Mouse (Mus musculus) macrophage (primary cell): ENCODE measurements around the gene Rab28. TPM values are rescaled to one million over a fixed set of nuclear protein-coding genes. Genes with fewer than 3 reads are reported as not detected.

Experiments
- H3K27ac ChIP-seq: fragments of 350-480 bp; formaldehyde crosslinking; 2 replicates; pipeline ENCODE4 v1.9.0; 2021
- H3K36me3 ChIP-seq: fragments of 350-480 bp; formaldehyde crosslinking; 2 replicates; pipeline ENCODE4 v1.9.0; 2021; ENCODE audit errors: inconsistent target
- H3K4me3 ChIP-seq: fragments of 350-480 bp; formaldehyde crosslinking; 2 replicates; pipeline ENCODE4 v1.9.0; 2021; ENCODE audit errors: inconsistent target
- H3K79me2 ChIP-seq: fragments of 350-480 bp; formaldehyde crosslinking; 2 replicates; pipeline ENCODE4 v1.9.0; 2021; ENCODE audit errors: inconsistent target
- WGBS: methylation state at CpG from one replicate; pipeline ENCODE4 v1.1.7; 2026; ENCODE audit warnings: inconsistent platforms; ENCODE audit not compliant: missing documents; 5-methylcytosine and 5-hydroxymethylcytosine counted together
- polyA plus RNA-seq: library from polyadenylated mRNA; stranded (reverse); fragments of 250-400 nt; gene quantifications from 3 replicates; pipeline ENCODE4 v1.2.4, GENCODE M21; 2018; ENCODE audit warnings: inconsistent platforms
- total RNA-seq, 78 experiments: library from RNA; depleted of rRNA; stranded (reverse); fragments of 250-400 nt; gene quantifications; 1 replicate in 9 of 78; 2 replicates in 24 of 78; 3 replicates in 43 of 78; 4 replicates in 2 of 78; pipeline ENCODE4 v1.2.4; 2018; ENCODE audit warnings: inconsistent platforms in 56 of 78

The Rab28 gene
- 10 to 100 TPM; 22.9 to 70.1 (median 48.6) TPM for total RNA-seq (2018; cell fraction: chromatin; rRNA removed)
- total RNA-seq (2018; cell fraction: cytosol; rRNA removed) = 10 to 100 TPM; 24.9 to 42.3 (median 33.8) TPM
- total RNA-seq (2018; cell fraction: nucleus; rRNA removed) = 10 to 100 TPM; 15.3 to 61.6 (median 38.3) TPM
- 25.7 to 39.4 TPM (median 33.7 TPM) in 3 replicates for polyA plus RNA-seq

DNA sequence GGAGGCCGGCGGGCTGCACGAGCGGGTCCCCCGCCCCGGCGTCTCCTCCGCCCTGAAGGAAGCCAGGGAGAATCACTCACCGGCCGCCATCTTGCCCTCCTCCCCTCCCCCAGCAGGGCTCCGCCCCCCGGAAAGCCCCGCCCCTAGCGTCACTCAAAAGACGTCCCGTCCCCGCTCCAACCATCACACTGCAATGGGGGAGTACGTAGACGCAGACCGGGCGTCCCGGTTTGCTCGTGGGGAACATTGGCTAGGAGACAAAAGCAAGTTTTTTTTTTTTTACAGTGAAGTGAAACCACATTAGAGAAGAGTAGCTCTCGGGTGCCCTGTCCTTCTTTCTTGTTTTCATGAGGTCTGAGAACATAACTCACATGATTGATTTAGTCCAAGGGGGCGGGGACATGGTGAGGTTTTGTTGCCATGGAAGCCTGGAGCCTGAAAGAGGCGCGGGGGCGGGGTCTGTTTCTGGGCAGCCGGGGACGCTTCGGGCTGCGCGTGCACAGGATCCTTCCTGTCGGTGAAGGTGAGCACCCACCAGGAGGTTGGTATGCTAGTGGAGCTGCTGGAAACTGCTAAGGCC lies at the start of gene Rab28:
TSS of gene Rab28 (minus strand) at position 107 of the 580 bp plus-strand sequence.
- no peaks in the 10 kb centered on the region for H3K36me3 ChIP-seq
- peak within 1 kb of the TSS; percentile 78 for H3K4me3 ChIP-seq
- H3K27ac ChIP-seq = peak within 1 kb of the TSS; percentile 79
- peaks cover 41% of the 10 kb centered on the region for H3K79me2 ChIP-seq
- 1% methylated on average over 34 of the region's 34 CpGs for WGBS

DNA sequence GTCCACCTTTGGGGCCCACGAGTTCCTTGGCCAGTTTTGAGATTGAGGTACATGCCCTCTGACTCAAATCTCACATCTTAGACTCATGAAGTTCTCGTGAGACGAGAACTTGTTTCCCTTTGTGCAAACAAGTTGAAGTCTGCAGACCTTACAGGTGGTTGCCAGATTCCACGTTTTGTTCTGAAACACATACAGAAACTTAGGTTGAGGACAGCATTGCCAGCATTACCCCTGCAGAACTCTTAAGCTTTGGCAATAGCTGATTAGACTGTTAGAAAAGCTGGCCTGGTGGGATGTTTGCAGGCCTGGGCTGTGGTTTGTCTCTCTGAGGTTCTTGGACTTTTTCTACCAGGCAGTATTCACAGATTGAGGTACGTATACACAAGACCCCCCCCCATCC lies 49.4 kb upstream of the Rab28 start:
- 16% methylated on average over 5 of the region's 5 CpGs for WGBS
- Histone ChIP-seq H3K4me3 (no peak overlapping the region), H3K27ac (no peak overlapping the region), H3K36me3 (no peaks in the 10 kb centered on the region), H3K79me2 (no peaks in the 10 kb centered on the region)

DNA sequence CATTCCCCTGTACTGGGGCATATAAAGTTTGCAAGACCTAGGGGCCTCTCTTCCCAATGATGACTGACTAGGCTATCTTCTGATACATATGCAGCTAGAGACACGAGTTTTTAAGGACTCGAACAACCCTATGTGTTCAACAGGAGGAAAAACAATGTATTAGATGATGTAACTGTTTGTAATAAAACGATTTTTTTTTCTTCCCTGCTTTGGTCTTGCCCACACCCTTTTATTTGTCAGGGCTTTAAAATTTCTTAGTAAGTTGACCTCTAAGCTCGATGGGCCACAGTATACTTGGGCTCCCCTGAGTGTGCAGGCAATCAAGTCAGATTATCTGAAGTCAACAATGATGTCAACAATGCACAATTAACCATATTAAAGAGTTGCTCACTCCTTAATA lies 48.4 kb upstream of the Rab28 start:
- no peaks in the 10 kb centered on the region for H3K79me2 ChIP-seq
- H3K36me3 ChIP-seq = no peaks in the 10 kb centered on the region
- 13% methylated on average over 4 of the region's 4 CpGs for WGBS
- H3K27ac ChIP-seq = no peak overlapping the region
- H3K4me3 ChIP-seq = no peak overlapping the region

DNA sequence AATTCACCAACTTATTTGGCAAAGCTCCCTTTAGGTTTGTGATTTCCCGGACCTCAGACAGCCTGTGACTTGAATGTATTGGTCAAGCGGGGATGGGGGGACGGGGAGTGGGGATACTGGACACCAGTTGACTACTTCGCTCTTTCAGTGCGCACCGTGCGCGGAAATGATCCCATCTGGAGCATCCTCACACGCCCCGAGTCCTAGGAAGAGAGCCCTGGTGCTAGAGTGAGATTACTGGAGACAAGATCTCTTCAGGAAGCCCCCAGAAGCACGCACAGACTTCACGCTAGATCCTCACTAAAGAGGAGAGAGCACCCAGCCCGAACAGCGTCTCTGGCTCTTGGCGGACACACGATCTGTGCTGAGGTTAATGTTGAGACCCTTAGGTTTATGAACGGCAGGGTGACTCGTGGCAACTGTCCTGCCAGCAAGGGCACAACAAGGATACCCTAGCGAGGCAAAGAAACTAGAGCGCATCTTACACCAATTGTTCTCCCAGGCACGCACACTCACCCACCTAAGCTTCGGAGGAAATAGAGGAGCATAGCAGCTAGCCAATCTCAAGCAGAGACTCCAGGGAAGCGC lies 47.5 kb upstream of the Rab28 start:
- H3K4me3 ChIP-seq = no peak overlapping the region
- H3K79me2 ChIP-seq = no peaks in the 10 kb centered on the region
- whole genome bisulfite sequencing = 5% methylated on average over 23 of the region's 23 CpGs
- no peaks in the 10 kb centered on the region for H3K36me3 ChIP-seq
- H3K27ac ChIP-seq = no peak overlapping the region

DNA sequence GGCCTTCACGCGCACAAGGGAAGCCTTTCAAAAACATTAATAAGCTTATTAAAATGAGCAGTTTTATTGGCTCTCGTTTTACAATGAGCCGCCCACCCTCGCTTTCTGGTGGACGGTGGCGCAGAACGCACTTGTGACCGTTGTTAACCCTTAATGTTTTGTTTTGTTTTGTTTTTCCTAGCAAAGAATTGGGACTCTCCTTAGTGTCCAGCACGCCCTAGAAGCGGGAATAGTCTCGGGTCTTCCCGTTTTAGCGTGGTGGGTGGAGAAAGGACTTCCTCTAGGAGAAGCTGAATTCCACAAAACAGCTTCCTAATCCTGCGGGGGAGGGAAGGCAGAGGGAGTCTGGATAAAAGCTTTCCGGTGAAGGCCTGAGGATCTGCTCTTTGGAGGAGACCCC lies 46.9 kb upstream of the Rab28 start:
- Histone ChIP-seq H3K4me3 (no peak overlapping the region), H3K27ac (no peak overlapping the region), H3K79me2 (no peaks in the 10 kb centered on the region), H3K36me3 (no peaks in the 10 kb centered on the region)
- 6% methylated on average over 16 of the region's 16 CpGs for WGBS

DNA sequence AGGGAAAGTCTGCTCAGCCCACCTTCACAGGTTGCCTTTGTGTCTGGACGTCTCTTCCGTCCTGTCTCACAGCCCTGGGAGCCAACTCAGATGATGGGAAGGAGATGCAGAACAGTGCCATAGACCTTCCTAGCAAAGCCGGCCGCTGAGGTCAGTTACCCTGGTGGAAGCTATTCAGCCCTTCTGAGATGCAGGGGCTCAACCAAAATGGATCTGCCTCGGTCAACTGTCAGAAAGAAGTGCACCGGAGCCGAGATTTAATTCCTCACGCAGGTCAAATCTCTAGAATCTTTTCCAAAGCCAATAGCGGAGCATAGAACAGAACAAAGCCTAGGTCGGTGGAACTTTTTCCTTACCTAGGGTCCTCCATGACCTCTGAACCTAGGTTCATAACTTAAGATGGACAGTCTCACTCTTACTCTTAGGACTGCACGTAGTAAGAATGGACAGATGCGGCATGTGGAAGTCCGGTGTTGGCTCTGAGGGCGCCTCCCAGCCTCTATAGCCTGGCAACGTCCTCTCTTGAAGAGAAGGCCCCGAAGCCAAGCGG lies 46.3 kb upstream of the Rab28 start:
- WGBS = 5% methylated on average over 17 of the region's 17 CpGs
- no peak overlapping the region for H3K4me3 ChIP-seq
- H3K36me3 ChIP-seq = no peaks in the 10 kb centered on the region
- no peaks in the 10 kb centered on the region for H3K79me2 ChIP-seq
- H3K27ac ChIP-seq = no peak overlapping the region

DNA sequence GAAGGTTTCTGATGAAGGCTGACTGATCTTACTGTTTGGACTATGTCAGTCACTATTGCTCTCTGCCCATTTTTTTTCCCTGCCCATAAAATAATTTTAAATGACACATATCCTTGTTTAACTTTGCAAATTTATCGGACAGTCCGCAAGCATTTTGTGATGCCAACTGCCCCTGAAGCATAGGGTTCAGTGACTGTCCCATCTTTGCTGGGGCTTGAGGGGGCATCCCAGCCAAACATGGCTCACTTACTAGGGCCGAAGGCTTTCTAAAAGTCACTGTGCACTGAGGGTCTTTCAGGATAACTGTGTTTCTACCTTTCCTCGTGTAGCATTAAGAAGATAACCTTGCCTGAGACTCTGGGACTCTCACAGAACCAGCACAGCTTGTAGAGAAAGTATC lies 44.8 kb upstream of the Rab28 start:
- H3K27ac ChIP-seq = no peak overlapping the region
- 23% methylated on average over 4 of the region's 4 CpGs for WGBS
- H3K79me2 ChIP-seq = no peaks in the 10 kb centered on the region
- H3K36me3 ChIP-seq = no peaks in the 10 kb centered on the region
- H3K4me3 ChIP-seq = no peak overlapping the region

DNA sequence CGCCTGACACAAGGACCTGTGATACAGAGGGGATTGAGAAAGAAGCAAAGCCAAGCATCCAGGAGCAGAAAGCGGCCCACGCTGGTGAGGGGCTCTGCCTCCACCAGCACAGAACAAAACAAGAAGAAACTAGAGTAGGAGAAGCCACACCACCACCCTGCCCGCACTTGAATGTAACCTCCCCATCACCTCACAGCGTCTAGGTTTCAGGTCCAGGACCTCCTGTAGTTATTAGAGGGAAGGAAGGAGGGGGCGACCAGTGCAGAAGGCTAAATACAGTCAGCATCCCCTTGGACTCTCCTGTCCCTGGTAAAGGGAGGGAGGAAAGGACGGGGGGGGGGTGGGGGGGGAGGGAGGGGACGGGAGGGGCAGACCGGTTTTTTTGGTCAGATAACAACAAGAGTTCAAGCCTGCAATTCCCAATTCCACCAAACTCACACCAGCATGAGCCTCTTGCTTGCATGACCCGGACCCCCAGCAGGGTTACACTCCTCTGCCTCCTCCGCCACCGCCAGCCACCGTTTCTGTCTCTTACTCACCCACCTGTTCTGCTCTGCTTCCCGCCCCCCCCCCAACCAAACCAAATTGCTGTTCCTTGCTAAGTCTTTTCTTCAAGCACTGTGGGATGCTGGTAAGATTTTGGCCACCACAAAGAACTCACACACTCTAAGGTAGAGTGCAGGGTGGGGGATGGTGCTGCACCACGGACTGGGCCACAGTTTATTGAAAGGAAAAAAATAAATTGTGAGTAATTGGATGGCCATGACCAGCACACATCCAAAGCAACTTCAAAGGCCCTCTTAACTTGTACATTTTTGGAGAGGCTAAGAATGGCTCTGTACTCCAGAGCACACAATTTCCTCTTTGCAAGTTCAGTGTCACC lies 37.2 kb upstream of the Rab28 start:
- Histone ChIP-seq H3K4me3 (no peak overlapping the region), H3K36me3 (no peaks in the 10 kb centered on the region), H3K27ac (no peak overlapping the region), H3K79me2 (no peaks in the 10 kb centered on the region)
- WGBS = 15% methylated on average over 10 of the region's 15 CpGs

DNA sequence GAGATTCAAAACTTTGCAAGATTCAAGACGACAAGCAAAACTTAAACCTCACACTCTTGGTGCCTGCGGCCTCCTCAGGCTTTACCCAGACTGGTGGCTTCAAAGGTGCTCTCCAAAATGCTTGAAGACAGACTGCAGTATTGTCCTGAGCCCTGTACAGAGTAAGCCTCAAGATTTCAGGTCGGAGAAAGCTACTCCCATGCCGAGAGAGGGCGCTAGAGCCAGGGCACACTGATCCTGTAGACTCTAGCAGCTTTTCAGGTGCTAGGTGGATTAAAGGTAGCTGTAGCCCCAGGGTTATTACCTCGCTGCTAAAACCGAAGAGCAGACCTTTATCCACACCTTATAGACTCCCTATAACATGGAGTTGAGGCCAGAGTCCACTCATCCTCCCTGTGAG lies 36.3 kb upstream of the Rab28 start:
- H3K4me3 ChIP-seq = no peak overlapping the region
- WGBS = 32% methylated on average over 7 of the region's 7 CpGs
- H3K27ac ChIP-seq = no peak overlapping the region
- no peaks in the 10 kb centered on the region for H3K36me3 ChIP-seq
- no peaks in the 10 kb centered on the region for H3K79me2 ChIP-seq

DNA sequence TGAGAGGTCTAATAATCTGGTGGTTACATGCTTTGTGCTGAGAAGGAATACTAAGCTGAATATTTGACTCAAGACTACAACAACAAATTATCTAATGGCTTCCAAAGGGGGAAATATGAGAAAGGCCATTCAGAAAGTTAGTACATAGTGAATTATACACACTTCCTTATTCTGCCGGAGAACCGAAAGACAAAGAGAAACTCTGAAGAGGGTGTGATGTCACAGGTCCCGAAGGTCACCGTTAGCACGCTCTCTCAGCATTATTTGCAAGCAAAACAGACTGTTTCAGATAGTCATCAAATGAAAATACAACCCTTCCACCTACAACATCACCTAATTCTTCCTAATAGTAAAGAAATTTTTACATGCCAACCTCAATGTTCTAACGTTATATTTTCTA lies 30.9 kb upstream of the Rab28 start:
- Histone ChIP-seq H3K79me2 (no peaks in the 10 kb centered on the region), H3K27ac (no peak overlapping the region), H3K4me3 (no peak overlapping the region), H3K36me3 (no peaks in the 10 kb centered on the region)
- WGBS = 21% methylated on average over 6 of the region's 6 CpGs

DNA sequence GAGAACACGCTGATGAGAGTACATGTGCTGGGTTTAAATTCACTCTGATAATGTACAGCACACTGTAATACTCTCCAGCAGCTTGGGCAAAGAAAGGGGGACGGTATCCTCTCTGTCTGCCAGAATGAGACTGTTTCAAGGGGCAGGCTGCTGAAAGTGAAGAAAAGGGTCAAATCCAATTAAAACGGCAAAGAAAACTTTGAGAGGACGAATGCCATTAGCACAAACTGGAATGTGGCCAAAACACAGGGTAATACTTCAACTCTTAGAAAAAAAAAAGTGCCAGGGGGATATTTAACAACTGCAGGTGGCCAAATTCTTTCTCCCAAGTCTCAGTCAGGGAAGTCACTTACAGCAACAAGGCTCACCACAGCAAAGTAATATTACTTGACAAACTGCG lies 29.1 kb upstream of the Rab28 start:
- Histone ChIP-seq H3K79me2 (no peaks in the 10 kb centered on the region), H3K36me3 (no peaks in the 10 kb centered on the region), H3K27ac (no peak overlapping the region), H3K4me3 (no peak overlapping the region)
- 90% methylated on average over 5 of the region's 5 CpGs for WGBS

DNA sequence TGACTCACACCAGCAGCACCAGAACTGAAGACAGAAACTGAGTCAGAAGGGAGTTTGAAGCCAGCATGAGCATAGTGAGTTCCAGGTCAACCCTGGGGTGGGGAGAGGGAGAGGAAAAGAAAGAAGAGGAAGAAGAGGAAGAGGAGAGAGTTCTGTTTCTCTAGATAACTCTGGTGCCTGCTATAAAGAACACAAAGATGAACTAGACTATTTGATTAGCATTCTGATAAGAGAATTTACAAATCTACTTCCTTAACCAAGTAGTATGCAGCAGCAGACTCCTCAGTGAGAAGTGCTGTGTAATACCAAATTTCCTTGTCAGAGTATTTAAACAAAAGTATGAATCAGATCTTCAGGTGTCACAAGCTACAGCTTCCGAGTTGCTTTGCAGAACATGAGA lies 19.1 kb upstream of the Rab28 start:
- Histone ChIP-seq H3K27ac (no peak overlapping the region), H3K36me3 (no peaks in the 10 kb centered on the region), H3K4me3 (no peak overlapping the region), H3K79me2 (no peaks in the 10 kb centered on the region)
- 15% methylated on average over 1 of the region's 1 CpGs for WGBS

DNA sequence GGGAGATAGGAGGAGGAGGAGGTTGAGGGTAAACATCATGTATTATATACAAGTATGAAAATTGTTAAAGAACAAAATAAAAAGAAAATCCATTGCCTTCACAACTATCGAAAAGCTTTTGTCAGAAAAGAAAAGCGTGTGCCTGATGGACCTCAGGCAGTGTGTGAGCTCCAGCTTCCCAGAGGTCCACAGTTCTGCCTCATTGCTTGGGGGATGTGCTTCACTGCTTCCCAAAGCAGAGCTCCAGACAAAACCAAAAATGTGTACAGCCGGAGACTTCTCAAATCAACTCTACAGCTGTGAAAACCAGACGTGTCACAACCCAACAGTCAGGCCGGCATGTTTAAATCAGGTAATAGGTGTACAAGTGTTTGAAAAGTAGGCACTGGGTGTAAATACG lies 17.6 kb upstream of the Rab28 start:
- Histone ChIP-seq H3K27ac (no peak overlapping the region), H3K79me2 (no peaks in the 10 kb centered on the region), H3K36me3 (no peaks in the 10 kb centered on the region), H3K4me3 (no peak overlapping the region)
- WGBS = 93% methylated on average over 6 of the region's 6 CpGs

DNA sequence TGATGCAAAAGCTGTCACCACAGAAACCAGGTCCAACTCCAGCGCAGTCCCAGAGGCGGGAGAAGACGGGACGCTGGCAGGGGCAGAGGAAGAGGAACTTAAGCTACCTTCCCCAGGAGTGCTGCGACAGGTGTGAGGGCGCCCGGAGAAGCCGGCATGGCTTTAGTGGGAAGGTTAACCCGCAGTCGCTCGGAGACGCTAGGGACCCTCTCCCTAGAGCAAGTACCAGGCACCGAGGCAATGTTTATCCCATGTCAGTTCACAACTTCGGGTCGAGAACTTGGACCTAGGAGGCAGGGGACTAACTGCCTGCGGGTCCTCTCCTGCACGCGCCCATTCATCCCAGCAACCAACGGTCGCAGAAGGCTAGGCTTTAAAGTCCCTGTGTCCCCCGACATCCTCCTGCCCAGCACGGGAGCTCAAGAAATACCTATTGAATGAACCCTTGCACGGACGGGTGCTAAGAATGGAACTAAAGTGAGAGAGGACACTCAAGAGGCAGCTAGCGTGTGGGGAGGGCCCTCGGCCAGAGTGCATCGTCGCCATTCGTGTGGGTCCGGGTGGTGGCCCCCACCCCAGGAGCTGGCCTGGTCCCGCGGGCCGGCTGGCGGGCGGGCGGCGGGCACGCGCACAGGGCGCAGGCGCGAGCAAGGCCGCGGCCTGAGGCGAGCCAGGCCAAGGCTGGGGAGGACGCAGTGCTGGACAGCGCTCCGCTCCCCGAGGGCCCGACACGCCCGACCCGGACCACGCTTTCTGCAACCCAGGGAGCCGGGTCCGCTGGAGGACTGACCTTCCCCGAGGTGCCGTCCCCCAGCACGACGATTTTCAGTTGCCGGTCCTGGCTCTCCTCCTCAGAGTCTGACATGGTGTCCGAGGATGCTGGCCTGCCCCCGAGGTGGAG lies 592 bp downstream of the Rab28 start:
- Histone ChIP-seq H3K4me3 (peak overlapping the region; percentile 78), H3K79me2 (peaks cover 41% of the 10 kb centered on the region), H3K36me3 (no peaks in the 10 kb centered on the region), H3K27ac (no peak overlapping the region)
- WGBS = under 1% methylated on average over 57 of the region's 63 CpGs
